Mouse (Mus musculus) splenic B cell, adult 2 months (primary cell): ENCODE data around the gene Ptbp3.

ENCODE experiments used
- DNase-seq: peaks from one replicate; pipeline ENCODE4 v3.0.0-alpha.2; 2011; ENCODE audit warnings: low read depth, low spot score
- H3K27me3 ChIP-seq: 2 replicates; pipeline ENCODE4 v1.6.1; 2012; ENCODE audit warnings: mild to moderate bottlenecking, low read length, moderate library complexity, mixed read lengths; ENCODE audit not compliant: control insufficient read depth, poor library complexity, insufficient read depth, severe bottlenecking
- H3K36me3 ChIP-seq: 2 replicates; pipeline ENCODE4 v1.6.1; 2012; ENCODE audit warnings: mild to moderate bottlenecking, low read length, moderate library complexity, mixed read lengths; ENCODE audit not compliant: control insufficient read depth, poor library complexity, insufficient read depth, severe bottlenecking

Gene Ptbp3

GRCm38 (mm10) chr4:59546285-59547071 is 2.7 kb downstream of the Ptbp3 start:
- DNase-seq = peak; percentile 50
- Histone ChIP-seq H3K27me3 (no peaks in the 10 kb centered on the region), H3K36me3 (no peaks in the 10 kb centered on the region)

- no peak for DNase-seq
- Histone ChIP-seq H3K36me3 (no peaks in the 10 kb centered on the region), H3K27me3 (no peaks in the 10 kb centered on the region)
Measured at GRCm38 (mm10) chr4:59544654-59545053, 4.5 kb downstream of the Ptbp3 start.

GRCm38 (mm10) chr4:59543006-59543405 is 6.2 kb downstream of the Ptbp3 start:
- no peaks in the 10 kb centered on the region for H3K36me3 ChIP-seq
- H3K27me3 ChIP-seq = no peaks in the 10 kb centered on the region
- peak; percentile 45 for DNase-seq

GRCm38 (mm10) chr4:59536281-59536680 is 12.9 kb downstream of the Ptbp3 start:
- H3K36me3 ChIP-seq = no peaks in the 10 kb centered on the region
- H3K27me3 ChIP-seq = no peaks in the 10 kb centered on the region
- DNase-seq = no peak

- DNase-seq = peak; percentile 31
Measured at GRCm38 (mm10) chr4:59535624-59536023, 13.5 kb downstream of the Ptbp3 start.

GRCm38 (mm10) chr4:59533268-59533667 is 15.9 kb downstream of the Ptbp3 start:
- no peaks in the 10 kb centered on the region for H3K27me3 ChIP-seq
- DNase-seq = no peak
- no peaks in the 10 kb centered on the region for H3K36me3 ChIP-seq

More at GRCm38 (mm10) chr4:59535624-59536023, 13.5 kb downstream of the Ptbp3 start:
- Histone ChIP-seq H3K27me3 (no peaks in the 10 kb centered on the region), H3K36me3 (no peaks in the 10 kb centered on the region)

- H3K36me3 ChIP-seq = no peaks in the 10 kb centered on the region
- peak; percentile 80 for DNase-seq
- no peaks in the 10 kb centered on the region for H3K27me3 ChIP-seq
Measured at GRCm38 (mm10) chr4:59531172-59531571, 18.0 kb downstream of the Ptbp3 start.

- no peak for DNase-seq
- Histone ChIP-seq H3K36me3 (peaks cover 4% of the 10 kb centered on the region; the same call in 1 of the 2 replicates), H3K27me3 (no peaks in the 10 kb centered on the region)
Measured at GRCm38 (mm10) chr4:59527470-59527869, 21.7 kb downstream of the Ptbp3 start.

- no peak for DNase-seq
- H3K27me3 ChIP-seq = no peaks in the 10 kb centered on the region
- peaks cover 4% of the 10 kb centered on the region for H3K36me3 ChIP-seq
Measured at GRCm38 (mm10) chr4:59526728-59527127, 22.4 kb downstream of the Ptbp3 start.

GRCm38 (mm10) chr4:59524875-59525274 is 24.3 kb downstream of the Ptbp3 start:
- no peak for DNase-seq
- Histone ChIP-seq H3K36me3 (peaks cover 4% of the 10 kb centered on the region), H3K27me3 (no peaks in the 10 kb centered on the region)

- peaks cover 13% of the 10 kb centered on the region for H3K36me3 ChIP-seq
Measured at GRCm38 (mm10) chr4:59510321-59510720, 38.8 kb downstream of the Ptbp3 start.

GRCm38 (mm10) chr4:59509558-59509957 is 39.6 kb downstream of the Ptbp3 start:
- H3K27me3 ChIP-seq = no peaks in the 10 kb centered on the region
- peaks cover 10% of the 10 kb centered on the region for H3K36me3 ChIP-seq
- DNase-seq = no peak

More at GRCm38 (mm10) chr4:59510321-59510720, 38.8 kb downstream of the Ptbp3 start:
- no peaks in the 10 kb centered on the region for H3K27me3 ChIP-seq
- DNase-seq = no peak

GRCm38 (mm10) chr4:59507766-59508165 is 41.4 kb downstream of the Ptbp3 start:
- peaks cover 9% of the 10 kb centered on the region for H3K36me3 ChIP-seq
- no peaks in the 10 kb centered on the region for H3K27me3 ChIP-seq
- DNase-seq = no peak

- Histone ChIP-seq H3K27me3 (no peaks in the 10 kb centered on the region), H3K36me3 (peaks cover 6% of the 10 kb centered on the region; the same call in 1 of the 2 replicates)
- no peak for DNase-seq
Measured at GRCm38 (mm10) chr4:59506704-59507103, 42.5 kb downstream of the Ptbp3 start.

GRCm38 (mm10) chr4:59505481-59505880 is 43.7 kb downstream of the Ptbp3 start:
- Histone ChIP-seq H3K36me3 (peaks cover 9% of the 10 kb centered on the region), H3K27me3 (no peaks in the 10 kb centered on the region)
- no peak for DNase-seq
